Mouse (Mus musculus) forebrain, embryonic 15.5 days (tissue): Measurements from ENCODE around the gene Rgmb. TPM values are rescaled to one million over a fixed set of nuclear protein-coding genes. Genes with fewer than 3 reads are reported as not detected.

ENCODE experiments used
- ATAC-seq: fragments of 200-750 bp; cut with Nextera tagmentation; replicated peaks from 2 replicates; pipeline ENCODE4 v1.8.0; 2017; ENCODE audit warnings: mild to moderate bottlenecking, moderate TSS enrichment, moderate library complexity
- H3K27ac ChIP-seq: fragments of 300-500 bp; sonication (generic); replicated peaks from 2 replicates; pipeline ENCODE4 v1.5.1; 2015; ENCODE audit warnings: mild to moderate bottlenecking, inconsistent platforms
- H3K27me3 ChIP-seq: fragments of 300-500 bp; sonication (generic); 2 replicates; pipeline ENCODE4 v1.6.1; 2015; ENCODE audit warnings: inconsistent platforms
- H3K36me3 ChIP-seq: fragments of 300-500 bp; sonication (generic); 2 replicates; pipeline ENCODE4 v1.6.1; 2015; ENCODE audit warnings: mild to moderate bottlenecking, inconsistent platforms
- H3K4me1 ChIP-seq: fragments of 300-500 bp; sonication (generic); 2 replicates; pipeline ENCODE4 v1.6.1; 2015; ENCODE audit warnings: inconsistent platforms
- H3K4me2 ChIP-seq: fragments of 300-500 bp; sonication (generic); replicated peaks from 2 replicates; pipeline ENCODE4 v1.6.1; 2015; ENCODE audit warnings: mild to moderate bottlenecking, inconsistent platforms
- H3K4me3 ChIP-seq: fragments of 300-500 bp; sonication (generic); 2 replicates; pipeline ENCODE4 v1.5.1; 2015; ENCODE audit warnings: mild to moderate bottlenecking, inconsistent platforms
- H3K9ac ChIP-seq: fragments of 300-500 bp; sonication (generic); replicated peaks from 2 replicates; pipeline ENCODE4 v1.6.1; 2015; ENCODE audit warnings: mild to moderate bottlenecking, inconsistent platforms
- H3K9me3 ChIP-seq: fragments of 300-500 bp; sonication (generic); 2 replicates; pipeline ENCODE4 v1.6.1; 2016; ENCODE audit warnings: inconsistent platforms
- WGBS: fragments of 180-500 bp; shearing (Covaris S2); methylation state at CpG from one replicate; pipeline ENCODE4 v1.1.7; 2015; ENCODE audit warnings: mixed read lengths; 5-methylcytosine and 5-hydroxymethylcytosine counted together
- polyA plus RNA-seq: library from polyadenylated mRNA; unstranded; fragments of >200 nt; fragmentation: Nextera tagmentation; extraction: Ambion mirVana; gene quantifications from 2 replicates; pipeline ENCODE4 v1.2.1, GENCODE M21; 2015

Rgmb gene
- polyA plus RNA-seq, 1 experiment from 2014 or later = 51.9 TPM

DNA sequence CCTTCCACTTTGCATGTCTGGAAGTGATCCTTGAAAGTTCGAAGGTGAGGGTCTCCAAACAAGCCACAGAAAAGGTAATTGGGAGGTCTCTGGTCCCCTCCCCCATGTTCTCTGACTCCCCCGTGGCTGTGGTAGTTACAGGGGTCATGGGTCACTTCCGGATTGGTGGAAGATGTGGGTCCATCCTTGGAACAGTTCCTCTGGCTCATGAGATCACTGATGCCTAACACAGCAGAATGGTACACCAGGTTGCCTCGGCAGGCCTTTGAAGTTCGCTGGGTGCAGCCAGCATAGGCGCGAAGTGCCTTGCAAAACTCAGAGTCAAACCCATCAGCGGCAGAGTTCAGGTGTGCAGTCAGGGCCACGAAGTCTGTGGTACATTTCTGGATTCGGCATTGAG is 10.1 kb downstream of the Rgmb start:
- Histone ChIP-seq H3K4me2 (no peak overlapping the region), H3K4me3 (no peak overlapping the region), H3K27ac (no peak overlapping the region), H3K36me3 (peaks cover 17% of the 10 kb centered on the region; the same call in 1 of the 2 replicates), H3K27me3 (no peaks in the 10 kb centered on the region), H3K9me3 (no peaks in the 10 kb centered on the region), H3K9ac (no peak overlapping the region), H3K4me1 (peaks cover 53% of the 10 kb centered on the region)
- WGBS = 87% methylated on average over 10 of the region's 10 CpGs
- ATAC-seq = no peak

DNA sequence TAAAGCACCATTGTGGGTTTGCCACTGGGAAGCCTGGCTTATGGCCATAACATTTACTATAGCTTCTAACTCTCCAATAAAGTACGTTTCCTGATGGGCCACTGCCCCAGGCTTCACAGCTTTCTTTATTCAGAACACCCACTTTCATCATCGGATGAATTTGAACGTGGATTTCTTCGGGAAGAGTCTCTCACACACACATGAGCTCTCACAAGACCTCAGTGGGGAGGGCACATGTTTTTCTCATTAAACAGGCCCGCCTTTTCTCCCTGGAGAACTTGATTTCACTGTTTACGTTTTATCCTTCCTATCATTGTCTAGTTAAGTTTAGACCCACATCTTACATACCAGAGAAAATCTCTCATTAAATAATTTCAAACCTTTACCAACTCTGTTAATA is 10.7 kb downstream of the Rgmb start:
- no peak overlapping the region for H3K4me2 ChIP-seq

DNA sequence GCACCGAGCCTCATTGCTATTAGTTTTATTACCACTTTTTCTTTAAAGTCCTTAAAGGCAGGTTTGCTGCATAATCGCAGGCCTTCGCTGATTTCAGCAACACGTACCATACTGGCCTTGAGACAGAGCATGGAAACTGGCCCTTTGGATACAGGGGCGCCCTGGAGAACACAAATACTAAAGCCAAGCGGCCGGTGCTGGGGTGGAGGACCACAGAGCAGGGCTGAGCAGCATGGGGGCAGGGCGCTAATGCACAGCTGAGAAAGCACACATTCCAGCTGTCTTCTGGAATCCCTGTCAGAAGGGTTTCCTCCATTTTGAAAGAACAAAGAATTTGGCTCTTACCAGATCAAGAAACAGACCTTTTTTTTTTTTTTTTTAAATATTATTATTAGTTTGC is 12.5 kb downstream of the Rgmb start:
- H3K36me3 ChIP-seq = peaks cover 17% of the 10 kb centered on the region; the same call in 1 of the 2 replicates

More for the DNA sequence above, 10.7 kb downstream of the Rgmb start:
- no peaks in the 10 kb centered on the region for H3K27me3 ChIP-seq
- no peak for ATAC-seq
- peaks cover 57% of the 10 kb centered on the region for H3K4me1 ChIP-seq
- H3K36me3 ChIP-seq = peaks cover 17% of the 10 kb centered on the region; the same call in 1 of the 2 replicates
- H3K9me3 ChIP-seq = no peaks in the 10 kb centered on the region
- no peak overlapping the region for H3K9ac ChIP-seq
- no peak overlapping the region for H3K4me3 ChIP-seq
- WGBS = 64% methylated on average over 6 of the region's 6 CpGs
- no peak overlapping the region for H3K27ac ChIP-seq

DNA sequence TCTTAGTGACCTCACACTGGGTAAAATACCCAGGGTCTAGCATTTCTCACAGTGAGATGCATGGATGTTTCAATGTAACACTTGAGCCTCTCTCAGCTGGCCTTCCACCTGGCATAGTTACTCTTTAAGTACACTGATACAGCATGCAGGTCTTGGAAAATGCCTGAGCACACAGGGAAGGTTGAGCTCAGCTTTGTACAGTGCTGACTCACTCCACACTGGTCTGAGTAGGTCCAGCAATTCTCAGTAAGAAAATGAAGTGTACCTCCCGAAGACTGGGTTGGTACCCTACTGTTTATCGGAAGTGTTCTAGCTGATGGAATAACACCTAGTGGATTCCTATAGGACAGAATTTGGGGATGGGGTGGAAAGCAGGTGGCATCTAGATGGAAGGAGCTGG is 13.2 kb downstream of the Rgmb start:
- Histone ChIP-seq H3K27ac (no peak overlapping the region), H3K9me3 (no peaks in the 10 kb centered on the region), H3K4me3 (no peak overlapping the region), H3K36me3 (peaks cover 17% of the 10 kb centered on the region; the same call in 1 of the 2 replicates), H3K4me2 (no peak overlapping the region), H3K9ac (no peak overlapping the region), H3K27me3 (no peaks in the 10 kb centered on the region), H3K4me1 (peaks cover 57% of the 10 kb centered on the region)
- WGBS = 96% methylated on average over 2 of the region's 2 CpGs
- no peak for ATAC-seq

More for the DNA sequence above, 12.5 kb downstream of the Rgmb start:
- Histone ChIP-seq H3K9me3 (no peaks in the 10 kb centered on the region), H3K27ac (no peak overlapping the region), H3K4me3 (no peak overlapping the region), H3K4me1 (peaks cover 57% of the 10 kb centered on the region), H3K27me3 (no peaks in the 10 kb centered on the region), H3K9ac (no peak overlapping the region), H3K4me2 (no peak overlapping the region)
- ATAC-seq = no peak
- 85% methylated on average over 8 of the region's 8 CpGs for WGBS

DNA sequence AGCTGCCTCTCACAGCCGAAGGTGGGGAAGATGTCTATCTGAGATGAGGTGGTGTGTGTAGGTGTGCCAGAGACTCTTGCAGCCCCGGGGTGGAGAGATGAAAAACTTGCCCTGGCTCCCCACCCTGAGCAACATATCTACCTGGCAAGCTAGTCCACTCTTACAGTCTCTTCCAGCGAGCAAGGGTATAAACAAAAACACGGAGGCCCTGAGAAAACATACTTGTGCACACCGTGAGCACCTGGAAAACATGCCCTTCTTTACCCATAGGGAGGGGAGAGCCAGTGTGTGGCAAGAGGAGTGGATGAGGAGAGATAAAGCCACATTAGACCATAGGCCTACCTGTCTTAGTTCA is 13.8 kb downstream of the Rgmb start:
- no peak for ATAC-seq
- no peak overlapping the region for H3K27ac ChIP-seq
- peaks cover 58% of the 10 kb centered on the region for H3K4me1 ChIP-seq
- no peak overlapping the region for H3K4me2 ChIP-seq
- H3K4me3 ChIP-seq = no peak overlapping the region
- peaks cover 17% of the 10 kb centered on the region; the same call in 1 of the 2 replicates for H3K36me3 ChIP-seq
- H3K27me3 ChIP-seq = no peaks in the 10 kb centered on the region
- no peak overlapping the region for H3K9ac ChIP-seq
- 95% methylated on average over 5 of the region's 5 CpGs for WGBS
- H3K9me3 ChIP-seq = no peaks in the 10 kb centered on the region

DNA sequence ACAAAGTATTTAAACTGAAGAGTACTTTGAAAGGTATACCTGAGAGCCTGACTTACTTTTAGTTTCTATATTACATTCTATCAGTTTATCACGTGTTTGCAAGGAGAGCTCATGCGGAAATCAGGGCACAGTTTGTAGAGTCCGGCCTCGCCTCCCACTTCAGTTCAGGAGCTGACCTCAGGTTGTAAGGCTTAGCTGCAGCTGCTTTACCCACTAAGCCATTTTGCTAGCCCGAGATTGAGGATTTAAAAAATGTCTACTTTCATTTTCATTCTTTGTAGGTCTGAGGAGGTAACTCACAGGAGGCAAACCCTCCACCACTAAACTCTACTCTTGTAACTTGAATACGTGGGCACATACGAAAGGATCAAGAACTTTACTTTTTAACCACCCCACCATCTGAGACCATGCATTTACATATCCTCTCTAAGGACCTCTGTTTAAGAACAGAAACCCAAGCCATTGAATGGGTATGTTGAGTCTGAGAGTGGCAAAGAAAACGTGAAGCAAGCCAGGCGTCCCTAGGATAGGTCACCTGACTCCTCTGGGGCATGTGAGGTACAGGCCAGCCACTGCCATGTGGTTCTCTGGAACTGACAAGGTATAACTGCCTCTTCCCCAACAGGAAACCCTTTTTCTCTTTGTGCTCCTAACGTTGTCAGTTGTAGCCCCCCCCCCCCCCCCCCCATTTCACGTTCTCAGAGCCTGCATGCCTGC is 14.3 kb downstream of the Rgmb start:
- 87% methylated on average over 11 of the region's 11 CpGs for WGBS
- peaks cover 59% of the 10 kb centered on the region for H3K4me1 ChIP-seq

DNA sequence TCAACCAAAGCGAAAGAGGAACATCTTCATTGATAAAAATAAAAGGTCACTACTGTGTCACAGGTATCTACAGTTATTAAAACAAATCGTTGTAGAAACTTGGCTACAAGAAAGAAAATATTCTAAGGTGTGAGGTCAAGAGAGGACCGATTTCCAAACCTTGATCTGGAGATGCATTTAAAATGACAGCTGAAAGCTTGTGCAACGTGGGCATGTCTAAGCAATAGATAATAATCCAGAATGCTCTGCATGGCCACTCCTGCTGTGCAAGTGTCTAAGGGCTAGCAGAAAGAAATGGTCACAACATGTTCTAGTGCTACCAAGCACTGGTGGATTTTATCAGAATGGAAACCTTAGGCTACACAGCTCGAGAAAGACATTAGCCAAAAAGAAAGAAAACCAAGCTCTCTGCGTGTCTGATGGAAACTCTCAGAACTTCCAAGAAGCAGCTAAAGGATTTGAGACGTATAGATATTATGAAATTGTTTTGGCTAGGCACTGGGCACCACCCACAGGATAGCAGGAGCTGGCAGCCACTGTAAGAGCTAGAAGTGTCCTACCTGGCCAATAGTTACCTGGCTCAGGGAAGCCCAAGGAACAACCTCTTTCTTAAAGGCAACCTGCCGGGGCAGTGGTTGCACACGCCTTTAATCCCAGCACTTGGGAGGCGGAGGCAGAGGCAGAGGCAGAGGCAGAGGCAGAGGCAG is 15.4 kb downstream of the Rgmb start:
- H3K36me3 ChIP-seq = peaks cover 17% of the 10 kb centered on the region; the same call in 1 of the 2 replicates
- peaks cover 55% of the 10 kb centered on the region for H3K4me1 ChIP-seq

More for the DNA sequence above, 14.3 kb downstream of the Rgmb start:
- no peak overlapping the region for H3K4me3 ChIP-seq
- H3K4me2 ChIP-seq = no peak overlapping the region
- H3K9ac ChIP-seq = no peak overlapping the region
- H3K27me3 ChIP-seq = no peaks in the 10 kb centered on the region
- ATAC-seq = no peak
- no peak overlapping the region for H3K27ac ChIP-seq
- peaks cover 17% of the 10 kb centered on the region; the same call in 1 of the 2 replicates for H3K36me3 ChIP-seq
- no peaks in the 10 kb centered on the region for H3K9me3 ChIP-seq

DNA sequence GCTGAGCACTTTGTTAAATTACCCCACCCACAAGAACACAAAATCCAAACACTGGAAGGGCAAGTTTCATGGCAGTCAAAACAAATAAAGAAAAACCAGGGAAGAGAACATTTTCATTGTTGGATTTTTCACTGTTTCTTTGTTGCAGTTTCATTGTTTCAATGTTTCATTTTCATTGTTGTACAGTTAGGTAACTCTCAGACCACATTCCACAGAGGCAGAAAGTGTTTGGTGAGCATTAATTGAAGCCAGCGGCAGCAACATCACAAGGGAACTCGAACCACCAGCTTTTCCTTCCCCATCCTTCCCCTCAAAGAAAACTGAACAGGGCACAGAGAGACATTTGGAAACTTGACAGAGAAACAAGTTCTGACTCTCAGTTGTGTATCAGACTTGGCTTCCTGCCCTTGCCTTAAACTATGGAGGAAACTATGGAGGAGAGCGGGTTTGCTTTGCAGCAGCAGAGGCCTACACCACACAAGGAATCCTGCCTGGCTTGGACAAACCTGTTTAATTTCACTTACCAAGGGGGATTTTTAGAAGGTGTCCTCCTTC is 17.1 kb downstream of the Rgmb start:
- no peaks in the 10 kb centered on the region for H3K9me3 ChIP-seq
- no peak overlapping the region for H3K4me2 ChIP-seq
- no peak overlapping the region for H3K27ac ChIP-seq
- H3K36me3 ChIP-seq = peaks cover 13% of the 10 kb centered on the region; the same call in 1 of the 2 replicates
- no peak overlapping the region for H3K4me3 ChIP-seq
- H3K27me3 ChIP-seq = no peaks in the 10 kb centered on the region
- no peak overlapping the region for H3K9ac ChIP-seq
- WGBS = 73% methylated on average over 3 of the region's 3 CpGs
- ATAC-seq = no peak
- peaks cover 66% of the 10 kb centered on the region for H3K4me1 ChIP-seq

More for the DNA sequence above, 15.4 kb downstream of the Rgmb start:
- Histone ChIP-seq H3K4me3 (no peak overlapping the region), H3K27ac (no peak overlapping the region), H3K9me3 (no peaks in the 10 kb centered on the region), H3K9ac (no peak overlapping the region), H3K27me3 (no peaks in the 10 kb centered on the region), H3K4me2 (no peak overlapping the region)
- ATAC-seq = no peak
- WGBS = 89% methylated on average over 10 of the region's 10 CpGs

DNA sequence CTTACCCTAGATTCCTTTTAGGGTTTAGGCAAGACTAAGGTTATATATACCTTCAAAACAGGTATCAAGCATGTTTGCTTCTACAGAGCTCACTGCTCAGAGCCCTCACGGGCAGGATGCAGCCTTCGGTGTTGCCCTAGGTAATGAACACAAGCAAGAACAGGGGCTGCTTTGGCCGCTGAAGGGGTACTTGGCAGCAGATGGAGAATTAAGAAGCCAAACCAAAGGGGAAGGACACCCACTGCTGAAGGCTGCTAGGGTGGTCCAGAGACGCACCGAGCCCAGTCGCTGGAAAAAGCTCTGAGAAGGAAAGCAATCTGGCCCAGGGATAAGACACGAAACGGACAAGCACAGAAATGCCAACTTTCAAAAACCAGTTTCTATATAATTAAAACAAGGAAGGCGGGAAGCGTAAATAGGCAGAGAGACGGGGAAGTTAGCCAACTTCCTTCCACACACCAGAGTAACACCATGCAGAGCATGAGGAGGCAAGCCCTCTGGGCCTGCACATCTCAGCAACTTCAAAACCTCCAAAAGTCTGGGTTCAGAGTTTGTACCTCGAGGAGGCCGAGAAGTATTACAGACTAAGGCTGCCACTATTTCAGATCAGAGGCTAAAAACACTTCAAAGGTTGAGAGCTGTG is 18.6 kb downstream of the Rgmb start:
- no peak overlapping the region for H3K4me3 ChIP-seq
- no peak overlapping the region for H3K27ac ChIP-seq
- H3K9ac ChIP-seq = no peak overlapping the region
- no peaks in the 10 kb centered on the region for H3K27me3 ChIP-seq
- 60% methylated on average over 13 of the region's 13 CpGs for WGBS
- no peaks in the 10 kb centered on the region for H3K9me3 ChIP-seq
- H3K4me2 ChIP-seq = no peak overlapping the region
- peaks cover 69% of the 10 kb centered on the region for H3K4me1 ChIP-seq
- peaks cover 4% of the 10 kb centered on the region for H3K36me3 ChIP-seq
- no peak for ATAC-seq

DNA sequence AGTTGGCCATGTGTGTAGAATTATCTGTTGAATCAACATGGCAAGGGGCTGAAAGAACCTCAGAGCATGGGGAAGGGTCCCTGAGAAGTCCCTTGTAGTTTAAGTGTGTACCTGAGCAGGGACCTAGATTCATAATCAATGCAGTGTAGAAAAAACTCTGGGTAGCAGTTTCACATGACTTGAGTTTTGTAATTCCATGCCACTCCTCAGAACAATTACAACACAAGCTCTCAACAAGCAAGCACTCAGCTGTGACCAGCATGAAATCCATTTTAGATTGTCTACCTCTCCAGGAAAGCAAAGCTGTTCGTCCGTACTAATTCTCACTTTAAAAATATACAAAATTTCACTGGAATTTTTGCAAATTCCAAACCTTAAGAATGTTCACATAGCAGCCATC is 20.9 kb downstream of the Rgmb start:
- WGBS = 85% methylated on average over 2 of the region's 2 CpGs
- H3K27me3 ChIP-seq = no peaks in the 10 kb centered on the region
- H3K36me3 ChIP-seq = peaks cover 10% of the 10 kb centered on the region
- no peak overlapping the region for H3K4me3 ChIP-seq
- ATAC-seq = no peak
- peaks cover 58% of the 10 kb centered on the region for H3K4me1 ChIP-seq
- no peak overlapping the region for H3K4me2 ChIP-seq
- no peaks in the 10 kb centered on the region for H3K9me3 ChIP-seq
- H3K27ac ChIP-seq = no peak overlapping the region
- no peak overlapping the region for H3K9ac ChIP-seq

DNA sequence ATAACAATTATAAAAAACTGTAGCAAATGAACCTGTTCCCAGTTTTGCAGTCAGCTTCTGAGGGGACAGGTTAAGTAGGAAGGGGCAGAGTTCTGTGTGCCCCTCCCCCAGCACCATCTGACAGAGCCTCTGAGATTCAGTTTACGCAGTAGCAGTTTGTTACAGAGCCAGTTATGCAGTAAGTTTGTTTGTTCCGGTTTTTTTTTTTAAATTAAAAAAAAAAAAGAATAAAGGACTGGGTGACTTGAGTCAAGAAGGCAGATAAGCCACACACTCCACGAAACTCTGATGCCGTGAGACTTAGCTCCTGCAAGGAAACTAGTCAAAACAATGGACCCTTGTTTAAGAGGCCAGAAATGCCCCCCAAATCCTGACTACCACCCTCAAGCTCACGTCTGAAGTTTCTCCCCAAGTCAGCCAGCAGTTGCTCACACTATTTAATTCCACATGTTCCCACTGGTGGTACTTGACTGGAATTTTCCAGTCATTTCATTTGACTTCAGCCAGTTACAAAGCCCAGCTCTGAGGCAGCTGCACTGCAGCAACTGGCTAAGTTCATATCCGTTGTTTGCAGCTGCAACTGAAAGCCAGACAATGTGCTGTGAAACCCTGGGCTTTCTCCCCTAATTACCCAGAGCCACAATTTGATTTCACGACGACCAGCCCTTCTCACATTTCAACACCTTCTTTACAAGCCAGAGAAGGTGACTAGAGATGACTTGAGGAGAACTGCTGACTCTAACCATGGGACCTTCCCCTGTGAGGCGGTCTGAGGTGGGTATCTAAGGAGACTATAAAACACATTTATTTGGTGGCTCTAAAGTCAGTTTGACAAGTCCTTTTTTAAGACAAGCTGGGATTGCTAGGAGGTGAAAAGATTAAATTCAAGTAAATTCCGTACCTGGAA is 22.1 kb downstream of the Rgmb start:
- ATAC-seq = no peak
- H3K27ac ChIP-seq = no peak overlapping the region

More for the DNA sequence above, 22.1 kb downstream of the Rgmb start:
- no peak overlapping the region for H3K9ac ChIP-seq
- H3K9me3 ChIP-seq = no peaks in the 10 kb centered on the region
- H3K36me3 ChIP-seq = peaks cover 10% of the 10 kb centered on the region
- 18% methylated on average over 10 of the region's 10 CpGs for WGBS
- H3K27me3 ChIP-seq = no peaks in the 10 kb centered on the region
- no peak overlapping the region for H3K4me3 ChIP-seq
- H3K4me2 ChIP-seq = no peak overlapping the region
- peaks cover 46% of the 10 kb centered on the region for H3K4me1 ChIP-seq
